Mouse (Mus musculus) stomach, postnatal 0 days (tissue): ENCODE data around the gene Zg16.

ENCODE experiments used
- CTCF ChIP-seq: IDR thresholded peaks from 2 replicates; pipeline ENCODE4 v1.5.1; 2016; ENCODE audit warnings: antibody characterized with exemption, low read depth, mild to moderate bottlenecking, moderate library complexity
- EP300 ChIP-seq: optimal IDR thresholded peaks from 2 replicates; pipeline ENCODE3; 2016; ENCODE audit warnings: antibody characterized with exemption

DNA sequence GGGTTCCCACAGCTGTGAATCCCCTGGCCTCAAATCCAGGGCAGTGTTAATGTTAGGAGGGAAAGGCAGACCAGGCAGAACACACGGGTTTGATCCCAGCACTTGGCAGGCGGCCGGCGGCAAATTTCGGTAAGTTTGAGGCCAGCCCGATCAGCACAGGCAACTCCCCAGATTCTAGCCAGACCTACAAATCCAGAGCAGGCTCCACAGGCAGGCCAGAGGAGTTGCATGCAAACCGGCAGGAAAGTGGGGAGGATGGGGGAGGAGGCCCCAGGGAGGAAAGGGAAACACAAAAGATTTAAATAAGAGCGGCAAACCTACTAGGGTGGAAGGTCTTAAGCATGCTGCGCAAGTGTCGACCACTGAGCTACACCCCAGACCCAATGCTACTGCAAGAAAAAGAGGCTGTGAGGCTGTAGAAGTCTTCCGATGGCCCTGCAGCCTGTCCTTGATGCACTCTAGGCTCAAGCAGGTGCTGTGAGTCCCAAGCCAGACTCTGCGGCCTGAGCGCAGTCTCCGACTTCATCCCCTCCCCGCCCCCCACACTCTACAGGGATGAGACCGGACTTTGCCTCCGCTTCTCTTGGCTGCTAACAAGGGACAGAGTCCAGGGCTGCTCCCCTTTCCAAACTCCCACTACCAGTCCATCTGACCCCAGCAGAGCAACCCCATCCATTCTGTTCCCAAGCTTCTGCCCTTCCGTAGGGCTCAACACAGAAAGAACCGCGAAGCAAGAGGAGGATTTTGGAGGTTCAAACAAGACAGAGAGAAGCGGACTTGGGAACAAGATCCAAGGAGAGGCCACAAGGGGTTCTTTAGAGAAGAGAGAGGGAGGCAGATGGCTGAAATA is 34.2 kb upstream of the Zg16 start:
- no peak for TF ChIP-seq CTCF
- TF ChIP-seq EP300, result no peak
